Mouse (Mus musculus) lung, embryonic 15.5 days (tissue): ENCODE measurements around the gene Ccdc194. TPM values are rescaled to one million over a fixed set of nuclear protein-coding genes. Genes with fewer than 3 reads are reported as not detected.

Experiments
- ATAC-seq: fragments of 200-750 bp; cut with Nextera tagmentation; 2 replicates; pipeline ENCODE4 v1.8.0; 2017; ENCODE audit warnings: moderate number of reproducible peaks, borderline replicate concordance; ENCODE audit not compliant: low FRiP score, low TSS enrichment; ENCODE audit errors: extremely low read depth
- H3K27ac ChIP-seq: fragments of 300-500 bp; sonication (generic); 2 replicates; pipeline ENCODE4 v1.5.1; 2015; ENCODE audit warnings: moderate library complexity, mild to moderate bottlenecking, inconsistent platforms
- H3K27me3 ChIP-seq: fragments of 300-500 bp; sonication (generic); 2 replicates; pipeline ENCODE4 v1.6.1; 2015; ENCODE audit warnings: inconsistent platforms
- H3K36me3 ChIP-seq: fragments of 300-500 bp; sonication (generic); 2 replicates; pipeline ENCODE4 v1.6.1; 2015; ENCODE audit warnings: inconsistent platforms
- H3K4me1 ChIP-seq: fragments of 300-500 bp; sonication (generic); 2 replicates; pipeline ENCODE4 v1.6.1; 2015; ENCODE audit warnings: inconsistent platforms
- H3K4me2 ChIP-seq: fragments of 300-500 bp; sonication (generic); 2 replicates; pipeline ENCODE4 v1.6.1; 2015; ENCODE audit warnings: inconsistent platforms, mild to moderate bottlenecking, moderate library complexity
- H3K4me3 ChIP-seq: fragments of 300-500 bp; sonication (generic); 2 replicates; pipeline ENCODE4 v1.5.1; 2015; ENCODE audit warnings: mild to moderate bottlenecking, inconsistent platforms
- H3K9ac ChIP-seq: fragments of 300-500 bp; sonication (generic); 2 replicates; pipeline ENCODE4 v1.6.1; 2015; ENCODE audit warnings: inconsistent platforms
- H3K9me3 ChIP-seq: fragments of 300-500 bp; sonication (generic); 2 replicates; pipeline ENCODE4 v1.6.1; 2016; ENCODE audit warnings: inconsistent platforms
- WGBS: fragments of 180-500 bp; shearing (Covaris S2); methylation state at CpG from one replicate; pipeline ENCODE4 v1.1.7; 2015; 5-methylcytosine and 5-hydroxymethylcytosine counted together
- polyA plus RNA-seq: library from polyadenylated mRNA; unstranded; fragments of >200 nt; fragmentation: Nextera tagmentation; extraction: Ambion mirVana; gene quantifications from 2 replicates; pipeline ENCODE4 v1.2.1, GENCODE M21; 2015

Gene Ccdc194
- polyA plus RNA-seq, 1 experiment from 2014 or later, result 0.65 TPM

DNA sequence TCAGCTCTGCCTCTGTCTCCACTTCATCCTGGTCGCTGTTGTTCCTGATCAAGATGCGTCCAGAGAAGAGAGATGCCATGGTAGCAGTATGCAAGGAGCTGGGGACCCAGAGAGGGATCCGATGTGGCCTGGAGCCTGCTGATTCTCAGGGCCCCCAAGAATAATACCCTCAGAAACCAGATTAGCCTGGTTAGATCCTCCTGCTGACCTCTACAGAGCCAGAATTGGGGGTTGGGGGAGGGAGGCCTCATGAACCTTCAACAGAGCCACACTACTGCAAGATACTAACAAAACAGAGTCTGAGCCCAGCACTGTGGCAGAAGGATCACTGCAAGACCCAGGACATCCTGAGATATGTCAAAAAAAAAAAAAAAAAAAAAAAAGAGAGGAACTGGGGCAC is 41.0 kb upstream of the Ccdc194 start, which contains the start of gene Nxnl1:
Gene Nxnl1 (minus strand): TSS at position 101 of the 400 bp plus-strand sequence.
- WGBS, result 76% methylated on average over 3 of the region's 3 CpGs
- Histone ChIP-seq H3K27ac (no peak within 1 kb of the TSS), H3K4me3 (no peak within 1 kb of the TSS)

DNA sequence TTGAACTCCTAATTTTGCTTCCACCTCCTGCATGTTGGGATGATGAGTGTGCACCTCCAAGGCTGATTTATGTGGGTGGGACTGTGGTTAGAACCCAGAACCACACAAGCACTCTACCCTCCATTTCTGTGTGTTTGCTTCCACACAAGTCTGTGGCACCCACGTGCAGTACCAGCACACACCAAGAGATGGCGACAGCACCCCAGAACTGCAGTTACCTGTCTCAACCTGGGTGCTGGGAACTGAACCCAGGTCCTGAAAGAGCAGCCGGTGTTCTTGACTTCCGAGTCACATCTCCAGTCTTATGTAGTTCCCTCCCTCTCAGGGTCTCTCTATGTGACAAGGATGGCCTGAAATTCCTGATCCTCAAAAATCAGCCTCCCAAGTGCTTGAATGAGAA is 38.5 kb upstream of the Ccdc194 start:
- Histone ChIP-seq H3K4me2 (no peak overlapping the region), H3K4me1 (peaks cover 21% of the 10 kb centered on the region), H3K27ac (no peak overlapping the region), H3K9ac (no peak overlapping the region), H3K9me3 (0 out of 2 replicates have a peak, but pooled peaks cover 3% of the 10 kb centered on the region), H3K36me3 (no peaks in the 10 kb centered on the region), H3K27me3 (peaks cover 48% of the 10 kb centered on the region), H3K4me3 (no peak overlapping the region)
- ATAC-seq, result no peak
- 87% methylated on average over 4 of the region's 4 CpGs for WGBS

More for the DNA sequence above, 41.0 kb upstream of the Ccdc194 start, which contains the start of gene Nxnl1:
- peaks cover 25% of the 10 kb centered on the region for H3K27me3 ChIP-seq
- no peak within 1 kb of the TSS for H3K4me2 ChIP-seq
- no peak within 1 kb of the TSS for H3K9ac ChIP-seq
- H3K4me1 ChIP-seq, result peaks cover 36% of the 10 kb centered on the region
- H3K9me3 ChIP-seq, result 0 out of 2 replicates have a peak, but pooled peaks cover 3% of the 10 kb centered on the region
- no peak for ATAC-seq
- H3K36me3 ChIP-seq, result no peaks in the 10 kb centered on the region

DNA sequence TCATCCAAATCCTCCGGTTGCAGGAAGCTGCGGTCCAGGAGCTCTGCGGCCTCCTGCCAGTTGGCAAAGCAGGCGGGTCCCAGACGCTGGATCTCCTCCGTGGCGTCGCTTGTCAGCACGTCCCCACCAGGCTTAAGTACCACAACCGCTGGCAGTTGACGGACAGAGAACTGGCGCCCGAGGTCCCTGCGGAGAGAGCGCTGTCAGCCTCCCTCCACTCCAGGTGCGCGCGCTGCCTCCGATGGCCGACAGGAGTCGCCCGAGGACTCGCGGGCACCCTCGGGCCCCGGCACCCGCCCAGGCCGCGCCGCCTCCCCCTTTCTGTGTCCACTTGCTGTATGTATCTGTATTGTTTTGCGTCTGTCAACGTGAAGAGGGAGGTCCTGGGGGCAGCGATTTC is 37.2 kb upstream of the Ccdc194 start:
- Histone ChIP-seq H3K36me3 (no peaks in the 10 kb centered on the region), H3K27me3 (peaks cover 61% of the 10 kb centered on the region), H3K4me3 (peak overlapping the region; percentile 17), H3K9ac (no peak overlapping the region), H3K9me3 (0 out of 2 replicates have a peak, but pooled peaks cover 3% of the 10 kb centered on the region), H3K4me2 (peak overlapping the region; percentile 51), H3K4me1 (peaks cover 23% of the 10 kb centered on the region), H3K27ac (no peak overlapping the region)
- WGBS, result under 1% methylated on average over 33 of the region's 33 CpGs
- peak; percentile 12; the same call in 1 of the 2 replicates for ATAC-seq

DNA sequence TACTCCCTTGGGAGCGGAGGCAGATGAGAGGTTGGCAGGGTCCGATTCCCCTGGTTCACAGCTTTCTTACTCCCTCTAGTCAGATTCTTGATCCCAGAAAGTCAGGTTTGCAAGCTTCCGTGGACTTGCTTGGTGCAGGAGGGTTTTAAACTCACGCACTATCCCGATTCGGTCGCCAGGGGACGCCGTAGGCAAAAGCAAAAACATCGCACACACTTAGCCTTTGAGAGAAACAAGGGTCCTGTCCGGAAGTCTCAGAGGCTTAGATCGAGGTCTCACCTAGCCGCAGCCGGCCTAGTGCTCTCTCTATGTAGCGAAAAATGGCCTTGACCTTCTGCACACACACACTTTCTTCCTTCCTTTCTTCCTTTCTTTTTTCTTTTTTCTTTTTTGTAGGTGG is 35.9 kb upstream of the Ccdc194 start:
- Histone ChIP-seq H3K27me3 (peaks cover 74% of the 10 kb centered on the region), H3K9ac (no peak overlapping the region), H3K4me1 (peaks cover 23% of the 10 kb centered on the region), H3K4me2 (no peak overlapping the region), H3K4me3 (no peak overlapping the region), H3K36me3 (no peaks in the 10 kb centered on the region), H3K9me3 (0 out of 2 replicates have a peak, but pooled peaks cover 3% of the 10 kb centered on the region), H3K27ac (no peak overlapping the region)
- no peak for ATAC-seq
- 3% methylated on average over 15 of the region's 15 CpGs for WGBS

DNA sequence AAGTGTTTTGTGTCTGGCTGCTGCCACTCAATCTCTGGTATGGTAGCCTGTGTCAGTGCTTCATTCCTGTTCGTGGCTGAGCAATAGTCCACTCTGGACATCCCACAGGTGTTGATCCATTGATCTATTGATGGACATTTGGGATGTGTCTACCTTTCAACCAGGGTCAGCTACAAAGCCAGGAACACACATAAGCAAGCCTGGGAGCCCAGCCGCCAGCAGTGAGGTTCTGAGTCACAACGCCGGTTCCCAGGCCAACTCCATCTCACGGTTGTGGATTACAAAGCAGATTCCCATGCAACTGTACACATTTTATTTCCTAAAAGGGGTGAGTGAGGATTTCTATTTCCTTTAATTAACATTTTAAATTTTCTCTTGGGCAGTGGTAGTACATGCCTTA is 35.3 kb upstream of the Ccdc194 start:
- ATAC-seq, result no peak
- no peak overlapping the region for H3K9ac ChIP-seq
- H3K9me3 ChIP-seq, result 0 out of 2 replicates have a peak, but pooled peaks cover 3% of the 10 kb centered on the region
- WGBS, result 84% methylated on average over 5 of the region's 5 CpGs
- H3K4me3 ChIP-seq, result no peak overlapping the region
- peaks cover 76% of the 10 kb centered on the region for H3K27me3 ChIP-seq
- H3K4me2 ChIP-seq, result no peak overlapping the region
- H3K36me3 ChIP-seq, result no peaks in the 10 kb centered on the region
- peaks cover 23% of the 10 kb centered on the region for H3K4me1 ChIP-seq
- H3K27ac ChIP-seq, result no peak overlapping the region

DNA sequence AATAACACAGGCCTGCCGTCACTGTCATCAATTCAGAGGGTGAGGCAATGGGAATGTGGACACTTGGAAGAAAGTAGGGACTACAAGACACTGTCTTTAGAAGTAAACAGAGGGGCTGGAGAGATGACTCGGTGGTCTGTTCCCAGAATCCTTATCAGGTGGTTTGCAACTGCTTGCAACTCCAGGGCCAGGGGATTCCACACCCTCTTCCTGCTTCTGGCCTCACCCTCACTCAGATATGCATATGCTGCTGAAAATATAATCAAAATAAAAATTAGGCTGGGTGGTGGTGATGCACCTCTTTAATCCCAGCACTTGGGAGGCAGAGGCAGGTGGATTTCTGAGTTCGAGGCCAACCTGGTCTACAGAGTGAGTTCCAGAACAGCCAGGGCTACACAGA is 34.6 kb upstream of the Ccdc194 start:
- Histone ChIP-seq H3K27ac (no peak overlapping the region), H3K4me1 (peaks cover 23% of the 10 kb centered on the region), H3K36me3 (no peaks in the 10 kb centered on the region), H3K9ac (no peak overlapping the region), H3K9me3 (0 out of 2 replicates have a peak, but pooled peaks cover 3% of the 10 kb centered on the region), H3K4me3 (no peak overlapping the region), H3K27me3 (peaks cover 79% of the 10 kb centered on the region), H3K4me2 (no peak overlapping the region)
- ATAC-seq, result no peak
- 53% methylated on average over 3 of the region's 3 CpGs for WGBS

DNA sequence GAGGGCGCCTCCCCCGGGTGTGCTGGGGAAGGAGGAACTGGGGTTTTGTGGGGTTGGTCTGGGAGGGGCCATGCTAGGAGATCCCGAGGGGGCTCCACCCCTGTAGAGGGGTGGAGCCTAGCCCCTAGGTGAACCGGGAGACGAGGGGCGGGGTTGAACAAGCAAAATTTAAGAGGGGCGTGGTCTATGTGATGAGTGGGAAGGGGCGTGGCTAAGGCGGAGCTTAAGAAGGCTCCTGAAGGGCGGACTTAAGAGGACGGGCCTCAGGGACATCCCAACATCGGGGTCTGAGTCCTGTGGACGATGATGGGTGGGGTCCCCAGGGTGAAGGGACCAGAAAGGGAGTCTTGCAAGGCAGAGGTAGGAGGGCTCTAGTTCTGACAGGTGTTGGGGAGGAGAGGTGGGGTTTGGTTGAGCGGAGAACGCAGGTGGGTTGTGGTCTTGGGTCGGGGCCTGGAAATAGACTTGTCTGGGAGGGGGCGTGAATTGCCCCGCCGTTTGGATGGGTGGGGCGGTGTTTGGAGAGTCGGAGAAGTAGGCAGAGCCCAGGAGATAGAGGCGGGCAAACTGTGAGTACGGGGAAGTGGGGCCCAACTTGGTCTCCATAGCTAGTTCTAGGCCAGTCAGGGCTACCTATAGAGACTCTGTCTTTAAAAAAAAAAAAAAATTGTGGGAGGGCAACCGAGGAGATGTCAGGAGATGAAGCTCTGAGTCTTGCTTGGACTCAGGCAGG is 33.6 kb upstream of the Ccdc194 start:
- Histone ChIP-seq H3K27ac (no peak overlapping the region), H3K4me1 (peaks cover 27% of the 10 kb centered on the region), H3K9ac (peak overlapping the region; percentile 33), H3K4me3 (peak overlapping the region; percentile 49), H3K9me3 (0 out of 2 replicates have a peak, but pooled peaks cover 2% of the 10 kb centered on the region), H3K27me3 (peaks cover 79% of the 10 kb centered on the region), H3K4me2 (peak overlapping the region; percentile 89), H3K36me3 (no peaks in the 10 kb centered on the region)
- ATAC-seq, result peak; percentile 65
- WGBS, result 2% methylated on average over 24 of the region's 24 CpGs

DNA sequence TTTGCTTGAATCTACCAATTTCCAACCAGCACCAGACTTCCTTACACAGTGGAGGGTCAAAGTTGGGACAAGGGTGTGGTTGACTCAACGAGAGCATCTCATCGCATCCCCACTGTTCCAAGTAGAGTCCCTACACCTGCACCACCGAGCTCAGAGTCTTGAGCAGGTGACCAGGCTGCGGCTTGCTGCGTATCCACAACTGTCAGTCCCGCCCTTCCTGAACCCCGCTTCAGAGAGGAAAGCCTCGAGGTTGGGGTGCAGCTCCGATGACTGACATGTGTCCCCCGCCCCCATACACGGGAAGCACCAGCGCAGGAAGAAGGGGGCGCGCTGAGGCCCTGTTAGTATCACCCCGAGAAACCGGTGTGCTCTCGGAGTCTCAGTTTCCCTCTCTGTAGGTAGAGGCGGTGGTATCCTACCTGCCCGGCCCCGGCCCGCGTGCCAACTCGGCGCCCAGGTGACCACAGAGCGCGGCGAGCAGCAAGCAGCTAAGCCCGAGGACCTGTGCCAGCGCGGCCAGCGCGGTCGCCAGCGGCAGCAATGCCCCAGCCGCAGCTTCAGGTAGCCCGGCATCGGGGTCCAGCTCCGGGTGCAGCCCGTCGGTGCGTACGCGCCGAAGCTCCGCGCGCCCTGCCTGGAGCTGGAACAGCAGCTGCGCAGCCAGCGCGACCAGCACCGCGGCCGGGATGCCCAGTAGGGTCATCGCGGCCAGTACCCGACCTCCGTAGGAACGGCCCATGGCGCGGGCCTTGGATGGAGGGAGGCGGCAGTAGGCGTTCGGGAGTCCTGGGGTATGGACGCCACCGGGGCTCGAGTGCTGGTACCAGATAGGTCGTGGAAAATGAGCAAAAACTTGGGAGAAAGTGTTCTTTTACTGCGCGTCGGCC is 32.8 kb upstream of the Ccdc194 start, which contains the start of gene Tmem221:
Gene Tmem221 (minus strand): TSS at position 801 of the 887 bp plus-strand sequence.
- Histone ChIP-seq H3K9me3 (no peaks in the 10 kb centered on the region), H3K4me2 (peak within 1 kb of the TSS; percentile 89), H3K27ac (no peak within 1 kb of the TSS), H3K9ac (peak within 1 kb of the TSS; percentile 33), H3K4me1 (peaks cover 28% of the 10 kb centered on the region), H3K36me3 (no peaks in the 10 kb centered on the region), H3K27me3 (peaks cover 71% of the 10 kb centered on the region), H3K4me3 (peak within 1 kb of the TSS; percentile 49)
- peak; percentile 33 for ATAC-seq
- 3% methylated on average over 70 of the region's 70 CpGs for WGBS

DNA sequence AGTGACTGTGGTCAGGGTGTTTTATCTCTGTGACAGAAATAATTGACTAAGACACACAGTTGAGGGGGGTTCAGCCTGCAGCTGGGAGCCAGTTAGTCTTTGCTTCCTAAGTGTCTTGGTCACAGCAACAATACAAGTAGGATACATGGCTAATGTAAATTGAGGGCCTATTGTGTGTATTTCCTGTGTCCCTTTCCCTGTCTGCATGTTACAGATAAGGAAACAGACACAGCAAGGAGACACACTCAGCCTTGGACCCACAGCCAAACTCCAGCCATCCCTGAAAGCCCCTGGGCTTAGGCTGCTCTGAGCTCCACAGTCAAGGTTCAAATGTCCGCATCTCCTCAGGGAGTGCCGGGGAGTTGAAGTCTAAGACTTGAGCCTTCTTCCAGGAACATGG is 29.1 kb upstream of the Ccdc194 start:
- no peak overlapping the region; the same call in 1 of the 2 replicates for H3K27ac ChIP-seq
- ATAC-seq, result no peak
- WGBS, result 74% methylated on average over 2 of the region's 2 CpGs

DNA sequence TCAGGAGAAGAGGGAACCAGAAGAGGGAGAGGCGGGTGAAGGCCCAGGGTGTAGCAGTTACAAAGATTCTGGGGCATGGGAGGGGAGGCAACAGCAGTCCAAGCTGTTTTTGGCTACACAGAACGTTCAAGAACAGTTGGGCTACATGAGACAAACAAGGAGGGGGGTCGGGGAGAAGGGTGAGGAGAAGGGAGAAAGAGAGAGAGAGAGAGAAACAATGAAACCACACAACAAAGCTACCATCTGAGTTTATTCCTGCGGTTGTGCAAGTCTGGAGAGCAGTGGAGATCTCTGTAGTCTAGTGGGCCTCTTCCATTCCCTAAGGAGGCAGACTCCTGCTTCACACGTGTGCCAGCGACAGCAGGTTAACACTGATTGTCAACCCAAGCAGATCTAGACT is 28.5 kb upstream of the Ccdc194 start:
- no peaks in the 10 kb centered on the region for H3K36me3 ChIP-seq
- WGBS, result 61% methylated on average over 6 of the region's 6 CpGs

More for the DNA sequence above, 29.1 kb upstream of the Ccdc194 start:
- Histone ChIP-seq H3K27me3 (peaks cover 37% of the 10 kb centered on the region), H3K4me3 (no peak overlapping the region), H3K4me2 (no peak overlapping the region), H3K36me3 (no peaks in the 10 kb centered on the region), H3K4me1 (peaks cover 24% of the 10 kb centered on the region), H3K9me3 (no peaks in the 10 kb centered on the region), H3K9ac (no peak overlapping the region)

DNA sequence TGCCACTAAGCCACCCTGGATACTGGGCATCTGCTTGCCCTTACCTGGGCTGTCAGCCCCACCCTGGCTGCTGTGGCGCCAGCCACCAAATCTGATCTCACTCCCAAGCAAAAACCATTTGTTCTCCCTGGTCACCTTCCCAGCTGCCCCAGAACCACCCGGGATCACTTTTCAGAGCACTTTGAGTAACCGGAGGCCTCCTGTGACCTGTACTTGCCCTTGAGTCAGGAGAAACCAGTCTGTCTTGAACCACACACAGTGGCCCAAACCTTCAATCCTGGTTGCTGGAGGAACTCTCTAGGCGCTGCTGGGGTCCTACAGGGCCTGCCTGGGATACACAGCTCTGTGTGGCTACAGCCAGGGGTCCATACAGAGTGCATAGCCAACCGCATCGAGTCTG is 27.3 kb upstream of the Ccdc194 start:
- 34% methylated on average over 6 of the region's 6 CpGs for WGBS
- ATAC-seq, result no peak
- no peak overlapping the region for H3K27ac ChIP-seq
- H3K9ac ChIP-seq, result no peak overlapping the region; the same call in 1 of the 2 replicates
- H3K27me3 ChIP-seq, result peaks cover 18% of the 10 kb centered on the region
- 0 out of 2 replicates have a peak, but pooled peaks cover 10% of the 10 kb centered on the region for H3K4me1 ChIP-seq
- peaks cover 3% of the 10 kb centered on the region; the same call in 1 of the 2 replicates for H3K36me3 ChIP-seq
- no peak overlapping the region for H3K4me3 ChIP-seq
- no peak overlapping the region for H3K4me2 ChIP-seq
- no peaks in the 10 kb centered on the region for H3K9me3 ChIP-seq

More for the DNA sequence above, 28.5 kb upstream of the Ccdc194 start:
- H3K9ac ChIP-seq, result no peak overlapping the region
- H3K9me3 ChIP-seq, result no peaks in the 10 kb centered on the region
- H3K4me1 ChIP-seq, result peaks cover 21% of the 10 kb centered on the region
- H3K27me3 ChIP-seq, result peaks cover 30% of the 10 kb centered on the region
- H3K4me3 ChIP-seq, result no peak overlapping the region
- no peak overlapping the region for H3K4me2 ChIP-seq
- no peak for ATAC-seq
- no peak overlapping the region; the same call in 1 of the 2 replicates for H3K27ac ChIP-seq
